Mouse (Mus musculus) bone marrow, adult 2 months (tissue): ENCODE results near the gene Mtch1.

ENCODE experiments used
- CTCF ChIP-seq: fragments of 200-500 bp; IDR thresholded peaks from 2 replicates; pipeline ENCODE4 v1.5.1; 2011; ENCODE audit warnings: low read length, control low read depth; ENCODE audit not compliant: control insufficient read depth, insufficient read depth
- POLR2A ChIP-seq: fragments of 200-500 bp; IDR thresholded peaks from 2 replicates; pipeline ENCODE4 v1.6.1; 2011; ENCODE audit warnings: low read depth, mild to moderate bottlenecking, control low read depth, low read length, borderline replicate concordance; ENCODE audit not compliant: control insufficient read depth

- peak; percentile 37; the same call in 1 of the 2 replicates for TF ChIP-seq CTCF
- no peak for TF ChIP-seq POLR2A
Observed at GRCm38 (mm10) chr17:29341591-29342003, 6.1 kb downstream of the Mtch1 start.
